Mouse (Mus musculus) ovary, adult 10 weeks (tissue): ENCODE measurements around the gene Wdr26. TPM values are rescaled to one million over a fixed set of nuclear protein-coding genes. Genes with fewer than 3 reads are reported as not detected.

ENCODE experiments used
- polyA plus RNA-seq: library from polyadenylated mRNA; stranded (reverse); fragments of 350-450 nt; fragmentation: Illumina TruSeq; extraction: RNeasy Lipid Tissue Mini Kit (QIAGEN cat#74804); gene quantifications from one replicate; pipeline ENCODE4 v1.2.3, GENCODE M21; 2014

The Wdr26 gene
- polyA plus RNA-seq: 214 TPM

DNA sequence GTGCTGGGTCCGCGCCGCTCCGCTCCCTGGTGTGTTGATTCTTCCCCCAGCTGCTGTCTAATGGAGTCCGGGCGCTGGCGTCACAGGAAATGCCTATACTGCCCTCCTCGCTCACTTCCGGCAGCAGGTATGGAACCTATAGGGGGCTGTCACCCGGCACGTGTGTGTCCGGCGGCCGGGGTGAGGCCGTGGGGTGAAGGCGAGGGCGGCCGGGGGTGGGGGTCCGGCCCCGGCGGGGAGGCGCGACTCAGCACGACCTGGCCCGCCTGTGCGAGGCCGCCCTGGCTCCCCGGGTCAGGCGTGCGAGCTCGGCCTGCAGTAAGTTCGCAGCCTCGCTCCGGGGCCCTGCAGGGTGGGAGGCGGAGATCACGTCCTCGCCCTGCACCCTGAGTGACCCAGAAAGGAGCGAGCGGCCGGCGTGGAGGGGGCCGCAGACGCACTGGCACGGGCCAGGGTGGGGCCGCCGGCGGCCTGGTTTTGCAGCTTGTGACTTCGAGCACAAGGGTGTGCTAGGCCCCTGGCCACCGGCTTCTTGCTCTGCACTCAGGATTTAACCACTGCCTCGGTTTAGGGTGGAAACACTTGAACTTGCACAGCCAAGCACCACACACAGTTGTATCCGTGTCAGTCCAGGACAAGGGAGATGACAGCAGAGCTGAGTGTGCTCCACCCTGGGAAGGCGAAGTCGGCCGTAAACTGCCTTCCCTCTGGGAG is at the start of gene Wdr26:
TSS of gene Wdr26 (minus strand) at position 82 of the 714 bp plus-strand sequence.

DNA sequence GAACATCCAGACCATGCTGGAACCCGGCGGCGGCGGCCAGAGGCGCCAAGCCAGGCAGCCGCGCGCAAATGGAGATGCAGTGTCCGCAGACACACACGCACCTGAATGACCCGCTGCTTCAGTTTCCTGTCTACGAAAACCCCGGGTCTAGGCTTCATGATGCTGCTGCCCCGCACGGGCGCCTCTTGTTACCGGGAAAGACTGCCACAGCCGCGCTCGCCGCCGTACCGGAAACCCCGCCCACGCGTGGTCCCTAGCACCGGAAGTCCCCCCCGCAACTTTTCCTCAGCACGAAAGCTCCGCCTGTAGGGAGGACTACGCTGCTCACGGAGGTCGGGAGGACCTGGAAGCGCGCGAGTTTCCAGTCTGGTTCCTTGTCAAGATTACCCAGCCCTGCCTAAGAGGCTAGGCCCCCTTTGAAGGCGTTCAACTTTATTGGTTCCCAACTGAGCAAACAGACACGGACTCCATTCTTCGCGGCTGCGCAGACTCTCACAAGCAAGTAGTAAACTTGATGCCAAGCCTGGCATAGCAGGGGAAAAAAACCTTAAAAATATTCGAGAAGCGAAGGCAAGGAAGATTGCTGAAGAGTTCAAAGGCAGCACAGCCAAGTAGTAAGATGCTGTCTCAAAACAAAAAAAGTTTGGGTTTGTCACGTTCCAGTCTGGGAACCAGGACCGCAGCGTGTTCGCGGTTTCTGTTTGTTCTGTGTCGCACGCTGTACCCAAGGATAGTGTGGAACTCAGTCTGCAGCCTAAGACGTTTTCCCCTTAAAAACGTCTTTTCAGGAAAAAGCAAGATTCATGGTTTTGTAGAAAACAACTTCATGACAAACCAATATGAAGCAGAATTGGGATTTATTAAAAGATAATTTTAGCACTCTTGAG is 67.6 kb downstream of the Wdr26 start, which contains the start of the genes Nvl and Cnih4:
TSS of gene Nvl (minus strand) at position 255 of the 887 bp plus-strand sequence.
TSS of gene Cnih4 (plus strand) at position 744 of the 887 bp plus-strand sequence.

Other genes starting within 250 kb of the Wdr26 start
- 93.1 TPM for gene Ephx1, start 191.1 kb downstream of the Wdr26 start, polyA plus RNA-seq
- 3.3 TPM for gene 9130409I23Rik, start 160.8 kb downstream of the Wdr26 start, polyA plus RNA-seq
- gene Nvl, start 67.8 kb downstream of the Wdr26 start, polyA plus RNA-seq: 36.6 TPM
- 290 TPM for gene Cnih4, start 67.3 kb downstream of the Wdr26 start, polyA plus RNA-seq
- gene Cnih3, start 140.6 kb upstream of the Wdr26 start, polyA plus RNA-seq: not detected